Mouse (Mus musculus): Measurements from ENCODE around the gene Cyp39a1. TPM values are rescaled to one million over a fixed set of nuclear protein-coding genes. Genes with fewer than 3 reads are reported as not detected.

Gene Cyp39a1
- polyA plus RNA-seq, 1 experiment from 2014 or later, result 31.4 TPM

- Histone ChIP-seq H3K27me3 (no peaks in the 10 kb centered on the region), H3K4me2 (replicated peaks) (no peak overlapping the region), H3K4me3 (no peak overlapping the region), H3K9ac (replicated peaks) (no peak overlapping the region), H3K9me3 (no peaks in the 10 kb centered on the region), H3K4me1 (no peaks in the 10 kb centered on the region), H3K36me3 (no peaks in the 10 kb centered on the region), H3K27ac (replicated peaks) (no peak overlapping the region)
- 85% methylated on average over 4 of the region's 4 CpGs for WGBS
- ATAC-seq (ENCODE audit: low FRiP score, low read depth), result no peak
Observed at GRCm38 (mm10) chr17:43734252-43734651, 67.0 kb downstream of the Cyp39a1 start.

DNA sequence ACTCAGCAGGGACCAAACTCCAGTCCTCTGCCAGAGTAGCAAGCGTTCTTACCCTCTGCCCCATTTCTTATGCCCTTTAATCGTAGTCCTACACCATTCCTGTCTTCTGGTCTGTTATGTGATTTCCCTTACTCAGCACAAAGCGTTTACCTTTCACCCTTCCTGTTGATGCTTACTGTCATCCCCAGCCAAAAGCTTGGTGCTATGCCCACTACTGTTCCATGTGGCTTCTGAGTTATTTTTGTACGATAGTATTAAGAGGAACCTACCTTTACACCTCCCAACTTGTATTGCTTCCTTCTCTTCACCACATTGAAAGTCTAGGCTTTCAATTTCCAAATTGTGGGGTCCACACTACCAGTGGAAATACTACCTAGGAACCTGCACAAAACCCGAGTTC lies 76.7 kb downstream of the Cyp39a1 start:
- WGBS, result 90% methylated on average over 5 of the region's 5 CpGs
- H3K36me3 ChIP-seq, result peaks cover 4% of the 10 kb centered on the region; the same call in 1 of the 2 replicates
- H3K9ac ChIP-seq (replicated peaks), result no peak overlapping the region
- peaks cover 4% of the 10 kb centered on the region; the same call in 1 of the 2 replicates for H3K9me3 ChIP-seq
- no peak overlapping the region for H3K4me3 ChIP-seq
- no peak overlapping the region for H3K27ac ChIP-seq (replicated peaks)
- no peaks in the 10 kb centered on the region for H3K4me1 ChIP-seq
- H3K4me2 ChIP-seq (replicated peaks), result no peak overlapping the region
- ATAC-seq (ENCODE audit: low FRiP score, low read depth), result no peak
- H3K27me3 ChIP-seq, result no peaks in the 10 kb centered on the region

DNA sequence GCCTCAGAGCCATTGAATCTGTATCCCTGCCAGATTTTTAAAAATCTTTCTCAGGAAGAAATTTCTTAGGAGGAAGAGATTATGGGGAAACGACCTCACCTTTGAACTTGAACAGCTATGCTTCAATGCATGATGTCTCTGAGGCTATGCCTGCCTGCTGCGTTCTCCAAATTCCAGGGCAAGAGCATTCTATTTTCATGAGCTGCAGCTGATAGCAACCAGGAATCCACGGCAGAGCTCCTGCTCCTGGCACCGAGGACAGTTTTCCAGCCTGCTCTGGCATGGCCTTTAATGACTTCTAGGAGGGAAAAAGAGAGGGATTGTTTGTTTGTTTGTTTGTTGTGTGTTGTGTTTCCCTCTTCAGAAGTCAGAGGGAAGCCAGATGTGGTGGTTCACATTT lies 77.2 kb downstream of the Cyp39a1 start:
- Histone ChIP-seq H3K9me3 (peaks cover 4% of the 10 kb centered on the region; the same call in 1 of the 2 replicates), H3K4me3 (no peak overlapping the region), H3K4me1 (no peaks in the 10 kb centered on the region), H3K27me3 (no peaks in the 10 kb centered on the region), H3K9ac (replicated peaks) (no peak overlapping the region), H3K4me2 (replicated peaks) (no peak overlapping the region), H3K36me3 (peaks cover 4% of the 10 kb centered on the region; the same call in 1 of the 2 replicates), H3K27ac (replicated peaks) (no peak overlapping the region)
- 64% methylated on average over 4 of the region's 4 CpGs for WGBS
- no peak for ATAC-seq (ENCODE audit: low FRiP score, low read depth)

DNA sequence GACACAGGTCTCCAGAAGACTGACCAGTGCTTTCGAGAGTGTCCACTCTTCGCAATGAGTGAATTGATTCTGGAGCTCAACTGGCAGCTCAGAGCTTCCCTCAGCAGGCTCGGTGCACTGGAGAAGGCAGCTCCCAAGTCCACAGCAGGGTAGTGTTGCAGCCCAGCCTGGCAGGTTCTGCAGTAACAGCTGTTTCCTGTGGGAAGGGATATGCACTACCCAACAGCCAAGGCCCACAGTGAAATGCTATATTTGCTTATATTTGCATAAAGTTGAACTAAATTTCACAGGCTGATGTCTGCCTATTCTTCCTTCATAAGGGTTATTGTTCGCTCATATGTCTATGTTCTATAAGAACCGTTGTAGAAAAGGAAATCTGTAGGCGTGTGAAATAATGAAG lies 83.9 kb downstream of the Cyp39a1 start:
- WGBS, result 93% methylated on average over 6 of the region's 6 CpGs
- no peak overlapping the region for H3K9ac ChIP-seq (replicated peaks)
- H3K4me3 ChIP-seq, result no peak overlapping the region
- no peak overlapping the region for H3K4me2 ChIP-seq (replicated peaks)
- H3K27ac ChIP-seq (replicated peaks), result no peak overlapping the region
- H3K27me3 ChIP-seq, result no peaks in the 10 kb centered on the region
- H3K9me3 ChIP-seq, result no peaks in the 10 kb centered on the region
- H3K4me1 ChIP-seq, result no peaks in the 10 kb centered on the region
- no peak for ATAC-seq (ENCODE audit: low FRiP score, low read depth)
- peaks cover 4% of the 10 kb centered on the region for H3K36me3 ChIP-seq

GRCm38 (mm10) chr17:43752811-43753210 lies 85.6 kb downstream of the Cyp39a1 start:
- Histone ChIP-seq H3K27me3 (no peaks in the 10 kb centered on the region), H3K4me1 (no peaks in the 10 kb centered on the region), H3K36me3 (no peaks in the 10 kb centered on the region; the same call in 1 of the 2 replicates), H3K4me3 (no peak overlapping the region), H3K9me3 (no peaks in the 10 kb centered on the region), H3K4me2 (replicated peaks) (no peak overlapping the region), H3K9ac (replicated peaks) (no peak overlapping the region), H3K27ac (replicated peaks) (no peak overlapping the region)
- WGBS, result 73% methylated on average over 1 of the region's 1 CpGs
- ATAC-seq (ENCODE audit: low FRiP score, low read depth), result no peak

DNA sequence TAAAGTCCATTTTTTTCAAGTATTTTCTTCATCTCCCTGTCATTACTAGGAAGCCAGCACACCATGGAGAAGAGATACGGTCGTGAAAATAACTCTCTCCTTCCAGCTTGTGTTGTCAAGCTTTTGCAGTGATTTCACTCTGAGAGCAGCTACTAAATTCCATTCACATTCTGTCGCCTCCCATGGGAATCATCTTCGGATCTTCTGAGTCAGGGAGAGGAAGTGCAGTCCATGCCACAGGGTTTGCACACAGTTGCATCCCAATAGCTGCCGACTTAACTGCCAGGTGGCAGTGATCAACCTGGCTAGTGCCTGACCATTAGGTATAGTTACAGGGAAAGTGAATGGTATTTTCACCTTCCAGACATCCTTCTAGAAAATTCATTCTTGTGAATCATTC lies 87.5 kb downstream of the Cyp39a1 start:
- H3K36me3 ChIP-seq, result no peaks in the 10 kb centered on the region; the same call in 1 of the 2 replicates
- no peaks in the 10 kb centered on the region for H3K4me1 ChIP-seq
- no peak overlapping the region for H3K9ac ChIP-seq (replicated peaks)
- no peak overlapping the region for H3K4me3 ChIP-seq
- ATAC-seq (ENCODE audit: low FRiP score, low read depth), result no peak
- H3K27ac ChIP-seq (replicated peaks), result no peak overlapping the region
- WGBS, result 72% methylated on average over 5 of the region's 5 CpGs
- H3K27me3 ChIP-seq, result no peaks in the 10 kb centered on the region
- H3K4me2 ChIP-seq (replicated peaks), result no peak overlapping the region
- H3K9me3 ChIP-seq, result no peaks in the 10 kb centered on the region

GRCm38 (mm10) chr17:43758607-43759259 lies 91.5 kb downstream of the Cyp39a1 start:
- Histone ChIP-seq H3K9me3 (no peaks in the 10 kb centered on the region), H3K27me3 (no peaks in the 10 kb centered on the region), H3K4me2 (replicated peaks) (no peak overlapping the region), H3K36me3 (no peaks in the 10 kb centered on the region), H3K4me1 (no peaks in the 10 kb centered on the region), H3K27ac (replicated peaks) (no peak overlapping the region), H3K4me3 (no peak overlapping the region), H3K9ac (replicated peaks) (no peak overlapping the region)
- ATAC-seq (ENCODE audit: low FRiP score, low read depth), result no peak
- WGBS, result 68% methylated on average over 15 of the region's 15 CpGs

GRCm38 (mm10) chr17:43784531-43784930 lies 117.3 kb downstream of the Cyp39a1 start:
- Histone ChIP-seq H3K4me3 (no peak overlapping the region), H3K27me3 (no peaks in the 10 kb centered on the region), H3K27ac (replicated peaks) (no peak overlapping the region), H3K9me3 (no peaks in the 10 kb centered on the region), H3K36me3 (no peaks in the 10 kb centered on the region), H3K4me1 (no peaks in the 10 kb centered on the region), H3K9ac (replicated peaks) (no peak overlapping the region), H3K4me2 (replicated peaks) (no peak overlapping the region)
- no peak for ATAC-seq (ENCODE audit: low FRiP score, low read depth)
- WGBS, result 74% methylated on average over 4 of the region's 4 CpGs

DNA sequence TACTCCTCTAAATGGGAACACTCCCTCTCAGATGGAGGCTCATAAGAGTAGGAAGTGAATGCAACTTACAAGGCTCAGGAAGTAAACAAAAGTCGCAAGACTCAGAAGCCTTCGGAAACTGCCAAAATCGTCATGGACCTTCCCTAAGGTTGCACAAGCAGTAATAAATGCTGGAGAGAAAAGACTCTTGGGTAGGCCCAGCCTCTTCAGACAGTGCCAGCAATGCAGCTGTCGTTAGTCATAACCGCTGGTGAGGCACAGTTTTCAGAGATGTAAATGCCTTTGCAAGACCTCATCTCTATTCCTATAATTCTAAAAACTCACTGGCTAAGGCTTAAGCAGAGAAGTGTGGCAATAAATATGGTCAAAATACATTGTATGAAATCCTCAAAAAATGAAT lies 121.0 kb downstream of the Cyp39a1 start:
- Histone ChIP-seq H3K9ac (replicated peaks) (no peak overlapping the region), H3K27me3 (no peaks in the 10 kb centered on the region), H3K4me1 (no peaks in the 10 kb centered on the region), H3K9me3 (no peaks in the 10 kb centered on the region), H3K36me3 (no peaks in the 10 kb centered on the region), H3K27ac (replicated peaks) (no peak overlapping the region), H3K4me2 (replicated peaks) (no peak overlapping the region), H3K4me3 (no peak overlapping the region)
- 91% methylated on average over 5 of the region's 5 CpGs for WGBS
- no peak for ATAC-seq (ENCODE audit: low FRiP score, low read depth)

DNA sequence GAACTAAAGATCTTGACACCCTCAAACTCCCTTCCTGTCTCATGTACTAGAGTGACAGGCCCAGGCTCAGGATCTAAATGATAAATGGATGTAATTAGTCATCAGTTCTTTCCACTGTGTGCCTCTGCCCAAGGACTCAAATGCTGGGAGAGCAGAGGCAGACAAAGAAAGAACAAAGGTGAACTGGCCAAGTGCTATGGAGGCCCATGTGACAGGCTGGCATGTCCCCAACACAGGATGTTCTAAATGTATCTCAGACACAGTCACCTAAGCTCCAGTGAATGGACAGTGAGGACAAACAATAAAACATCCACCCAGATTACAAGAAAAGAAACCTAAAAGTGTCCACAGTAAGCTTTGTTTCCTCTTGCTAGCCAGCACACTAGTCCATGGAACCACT lies 122.2 kb downstream of the Cyp39a1 start:
- H3K4me2 ChIP-seq (replicated peaks), result no peak overlapping the region
- H3K36me3 ChIP-seq, result no peaks in the 10 kb centered on the region
- no peak overlapping the region for H3K9ac ChIP-seq (replicated peaks)
- no peak overlapping the region for H3K4me3 ChIP-seq
- H3K9me3 ChIP-seq, result no peaks in the 10 kb centered on the region
- H3K4me1 ChIP-seq, result no peaks in the 10 kb centered on the region
- no peak overlapping the region for H3K27ac ChIP-seq (replicated peaks)
- ATAC-seq (ENCODE audit: low FRiP score, low read depth), result no peak
- H3K27me3 ChIP-seq, result no peaks in the 10 kb centered on the region

DNA sequence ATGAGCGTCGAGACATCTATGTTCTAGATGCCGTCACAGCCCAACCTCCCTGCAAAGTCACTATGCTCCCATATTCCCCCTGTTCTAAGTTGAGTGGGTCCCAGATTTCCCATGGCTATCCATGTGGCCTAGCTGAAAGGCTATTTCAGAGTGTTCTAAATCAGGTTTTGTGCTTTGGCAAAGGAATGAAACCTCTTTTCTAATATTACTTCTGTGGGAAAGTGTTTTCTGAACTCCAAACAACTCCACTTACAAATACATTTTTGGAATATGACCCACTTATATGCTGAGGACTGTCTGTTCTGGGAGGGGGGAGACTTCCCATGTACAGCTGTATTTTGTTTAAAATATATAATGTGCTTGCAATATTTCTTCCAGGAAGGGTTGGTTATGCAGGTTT lies 124.5 kb downstream of the Cyp39a1 start:
- H3K27me3 ChIP-seq, result no peaks in the 10 kb centered on the region
- no peak overlapping the region for H3K27ac ChIP-seq (replicated peaks)
- H3K4me1 ChIP-seq, result no peaks in the 10 kb centered on the region
- no peak for ATAC-seq (ENCODE audit: low FRiP score, low read depth)
- H3K9ac ChIP-seq (replicated peaks), result no peak overlapping the region
- no peaks in the 10 kb centered on the region for H3K36me3 ChIP-seq
- H3K4me3 ChIP-seq, result no peak overlapping the region
- no peak overlapping the region for H3K4me2 ChIP-seq (replicated peaks)
- H3K9me3 ChIP-seq, result no peaks in the 10 kb centered on the region
- WGBS, result 94% methylated on average over 3 of the region's 3 CpGs

- WGBS, result 70% methylated on average over 1 of the region's 1 CpGs
Observed at GRCm38 (mm10) chr17:43794731-43795280, 127.6 kb downstream of the Cyp39a1 start.

More at GRCm38 (mm10) chr17:43794731-43795280, 127.6 kb downstream of the Cyp39a1 start:
- Histone ChIP-seq H3K27ac (replicated peaks) (no peak overlapping the region), H3K36me3 (no peaks in the 10 kb centered on the region), H3K9me3 (no peaks in the 10 kb centered on the region), H3K9ac (replicated peaks) (no peak overlapping the region), H3K4me2 (replicated peaks) (no peak overlapping the region), H3K4me1 (no peaks in the 10 kb centered on the region), H3K27me3 (0 out of 2 replicates have a peak, but pooled peaks cover 5% of the 10 kb centered on the region), H3K4me3 (no peak overlapping the region)
- ATAC-seq (ENCODE audit: low FRiP score, low read depth), result no peak

Data from midbrain, embryonic 12.5 days (tissue).